Mouse (Mus musculus) neural tube, embryonic 10.5 days (tissue): ENCODE measurements around the gene Pgk2.
"Not testable (repeated sequence)": the region's sequence is repeated elsewhere in the genome, so short reads cannot be mapped to it uniquely, and the experiment has no call there.

Source experiments
- DNase-seq: peaks from one replicate; pipeline ENCODE4 v3.0.0-alpha.2; 2017; ENCODE audit warnings: low spot score; ENCODE audit errors: extremely low spot score

The Pgk2 gene

GRCm38 (mm10) chr17:40208540-40208939 lies at the start of gene Pgk2:
Gene Pgk2 (minus strand): TSS chr17:40208640.
- DNase-seq = no peak

GRCm38 (mm10) chr17:40252487-40252886 lies 44.0 kb upstream of the Pgk2 start:
- DNase-seq = no peak

- no peak for DNase-seq
Measured at GRCm38 (mm10) chr17:40242135-40242534, 33.7 kb upstream of the Pgk2 start, which contains the start of gene Crisp3. Gene Crisp3 (minus strand): TSS chr17:40242288.

- not testable (repeated sequence) for DNase-seq
Measured at GRCm38 (mm10) chr17:40201803-40202202, 6.6 kb downstream of the Pgk2 start.

GRCm38 (mm10) chr17:40190192-40190591 lies 18.2 kb downstream of the Pgk2 start:
- not testable (repeated sequence) for DNase-seq

GRCm38 (mm10) chr17:40157729-40158359 lies 50.6 kb downstream of the Pgk2 start:
- DNase-seq = not testable (repeated sequence)
